Mouse (Mus musculus) brain, embryonic 18.5 days (tissue): ENCODE measurements around the gene Map6.

Experiments used
- DNase-seq: peaks from one replicate; pipeline ENCODE4 v3.0.0-alpha.2; 2012; ENCODE audit warnings: low read depth, low spot score

Map6 gene

GRCm38 (mm10) chr7:99313253-99313652 is 46.0 kb downstream of the Map6 start:
- no peak for DNase-seq

- DNase-seq = no peak
Observed at GRCm38 (mm10) chr7:99314565-99314964, 47.3 kb downstream of the Map6 start.

GRCm38 (mm10) chr7:99316207-99316606 is 49.0 kb downstream of the Map6 start:
- no peak for DNase-seq

- no peak for DNase-seq
Observed at GRCm38 (mm10) chr7:99317475-99317874, 50.2 kb downstream of the Map6 start.

- no peak for DNase-seq
Observed at GRCm38 (mm10) chr7:99320524-99320923, 53.3 kb downstream of the Map6 start.

- DNase-seq = no peak
Observed at GRCm38 (mm10) chr7:99322691-99323320, 55.6 kb downstream of the Map6 start.

- DNase-seq = no peak
Observed at GRCm38 (mm10) chr7:99323321-99323700, 56.1 kb downstream of the Map6 start.

GRCm38 (mm10) chr7:99324810-99325209 is 57.6 kb downstream of the Map6 start:
- DNase-seq = no peak

- no peak for DNase-seq
Observed at GRCm38 (mm10) chr7:99326128-99326527, 58.9 kb downstream of the Map6 start.

GRCm38 (mm10) chr7:99328847-99329246 is 61.6 kb downstream of the Map6 start:
- no peak for DNase-seq

- DNase-seq = no peak
Observed at GRCm38 (mm10) chr7:99330012-99330411, 62.8 kb downstream of the Map6 start.

GRCm38 (mm10) chr7:99332774-99333480 is 65.7 kb downstream of the Map6 start:
- DNase-seq = no peak

GRCm38 (mm10) chr7:99340736-99341135 is 73.5 kb downstream of the Map6 start:
- no peak for DNase-seq

GRCm38 (mm10) chr7:99343577-99343976 is 76.3 kb downstream of the Map6 start:
- no peak for DNase-seq

GRCm38 (mm10) chr7:99347268-99347667 is 80.0 kb downstream of the Map6 start:
- DNase-seq = no peak

- no peak for DNase-seq
Observed at GRCm38 (mm10) chr7:99348883-99349282, 81.6 kb downstream of the Map6 start.

- no peak for DNase-seq
Observed at GRCm38 (mm10) chr7:99349782-99350720, 82.8 kb downstream of the Map6 start.

- no peak for DNase-seq
Observed at GRCm38 (mm10) chr7:99351104-99351801, 84.0 kb downstream of the Map6 start.

GRCm38 (mm10) chr7:99351802-99352517 is 84.7 kb downstream of the Map6 start:
- DNase-seq = no peak

- DNase-seq = no peak
Observed at GRCm38 (mm10) chr7:99352526-99353400, 85.5 kb downstream of the Map6 start, which contains the start of gene Serpinh1. TSS of gene Serpinh1 (minus strand) at chr7:99353239.
